Mouse (Mus musculus) thymus, adult 2 months (tissue): ENCODE measurements around the gene Borcs6.

Source experiments
- CTCF ChIP-seq: fragments of 200-500 bp; IDR thresholded peaks from 2 replicates; pipeline ENCODE4 v1.5.1; 2012; ENCODE audit warnings: mild to moderate bottlenecking, control low read depth, low read length, moderate library complexity, borderline replicate concordance; ENCODE audit not compliant: control insufficient read depth, poor library complexity, insufficient read depth; ENCODE audit errors: extremely low read depth
- POLR2A ChIP-seq: fragments of 200-500 bp; IDR thresholded peaks from 2 replicates; pipeline ENCODE4 v1.6.1; 2012; ENCODE audit warnings: mild to moderate bottlenecking, low read length, control low read depth, moderate library complexity; ENCODE audit not compliant: control insufficient read depth, poor library complexity, insufficient read depth; ENCODE audit errors: extremely low read depth

- TF ChIP-seq POLR2A (no peak), CTCF (no peak)
These were observed 46.8 kb downstream of the Borcs6 start for GRCm38 (mm10) chr11:69106299-69106698.
